Mouse (Mus musculus) MEL (cell line): ENCODE results near the gene Lrba. TPM values are rescaled to one million over a fixed set of nuclear protein-coding genes. Genes with fewer than 3 reads are reported as not detected.

Experiments
- DNase-seq: peaks from one replicate; pipeline ENCODE4 v3.0.0; 2011; ENCODE audit warnings: low read depth, low spot score
- H3K27ac ChIP-seq: 2 replicates; pipeline ENCODE4 v1.5.1; 2012; ENCODE audit warnings: low read depth, mild to moderate bottlenecking, control low read depth, low read length, moderate library complexity; ENCODE audit not compliant: control insufficient read depth
- H3K27me3 ChIP-seq, 2 experiments: fragments of 150-350 bp in 1 of 2; sonication (generic) in 1 of 2; 2 replicates each; pipeline ENCODE4 v1.6.1; 2012; ENCODE audit warnings: low read length in 2 of 2, mild to moderate bottlenecking in 2 of 2, improper control_type of control experiment in 1 of 2, moderate library complexity in 1 of 2; ENCODE audit not compliant: insufficient read depth in 2 of 2, control insufficient read depth in 1 of 2
- H3K36me3 ChIP-seq, 2 experiments: 2 replicates each; pipeline ENCODE4 v1.6.1; 2012 to 2014; ENCODE audit warnings: low read length in 2 of 2, improper control_type of control experiment in 1 of 2, inconsistent platforms in 1 of 2, mild to moderate bottlenecking in 1 of 2; ENCODE audit not compliant: insufficient read depth in 2 of 2, control insufficient read depth in 1 of 2
- H3K4me1 ChIP-seq, 2 experiments: fragments of 150-350 bp in 1 of 2; sonication (generic) in 1 of 2; 2 replicates each; pipeline ENCODE4 v1.6.1; 2012; ENCODE audit warnings: low read length in 2 of 2, improper control_type of control experiment in 1 of 2, mild to moderate bottlenecking in 1 of 2; ENCODE audit not compliant: insufficient read depth in 2 of 2, control insufficient read depth in 1 of 2
- H3K4me3 ChIP-seq, 2 experiments: fragments of 150-350 bp in 1 of 2; sonication (generic) in 1 of 2; 2 replicates each; pipeline ENCODE4 v1.5.1; 2012; ENCODE audit warnings: low read depth in 2 of 2, low read length in 2 of 2, mild to moderate bottlenecking in 2 of 2, moderate library complexity in 2 of 2, control low read depth in 1 of 2, improper control_type of control experiment in 1 of 2; ENCODE audit not compliant: control insufficient read depth in 1 of 2, insufficient read depth in 1 of 2
- H3K79me2 ChIP-seq: 2 replicates; pipeline ENCODE4 v1.6.1; 2012; ENCODE audit warnings: mild to moderate bottlenecking, low read length, moderate library complexity; ENCODE audit not compliant: control insufficient read depth, poor library complexity, insufficient read depth
- H3K9ac ChIP-seq: 2 replicates; pipeline ENCODE4 v1.6.1; 2012; ENCODE audit warnings: low read depth, mild to moderate bottlenecking, control low read depth, low read length, moderate library complexity; ENCODE audit not compliant: control insufficient read depth, poor library complexity, severe bottlenecking
- H3K9me3 ChIP-seq: fragments of 150-350 bp; sonication (generic); replicated peaks from 2 replicates; pipeline ENCODE4 v1.6.1; 2012; ENCODE audit warnings: mild to moderate bottlenecking, low read length, improper control_type of control experiment, moderate library complexity; ENCODE audit not compliant: insufficient read depth
- BHLHE40 ChIP-seq: IDR thresholded peaks from 2 replicates; pipeline ENCODE4 v1.6.1; 2012; ENCODE audit warnings: low read depth, mild to moderate bottlenecking, inconsistent platforms, low read length, improper control_type of control experiment, borderline replicate concordance
- CTCF ChIP-seq, 3 experiments: IDR thresholded peaks in 2 of 3; conservative IDR thresholded peaks in 1 of 3; 2 replicates each; pipeline ENCODE4 v1.5.1; 2011 to 2012; ENCODE audit warnings: low read length in 3 of 3, low read depth in 2 of 3, mild to moderate bottlenecking in 2 of 3, improper control_type of control experiment in 1 of 3, inconsistent platforms in 1 of 3, mixed read lengths in 1 of 3, moderate library complexity in 1 of 3; ENCODE audit not compliant: control insufficient read depth in 1 of 3, insufficient read depth in 1 of 3, poor library complexity in 1 of 3, severe bottlenecking in 1 of 3
- ELF1 ChIP-seq: IDR thresholded peaks from 2 replicates; pipeline ENCODE4 v1.6.1; 2014; ENCODE audit warnings: low read depth, mild to moderate bottlenecking, inconsistent platforms, low read length, improper control_type of control experiment, moderate library complexity
- ETS1 ChIP-seq: IDR thresholded peaks from 2 replicates; pipeline ENCODE4 v1.6.1; 2012; ENCODE audit warnings: low read depth, mild to moderate bottlenecking, inconsistent platforms, low read length, improper control_type of control experiment, moderate library complexity
- GABPA ChIP-seq: IDR thresholded peaks from 2 replicates; pipeline ENCODE4 v1.6.1; 2012; ENCODE audit warnings: low read depth, mild to moderate bottlenecking, inconsistent platforms, low read length, improper control_type of control experiment, moderate library complexity
- HCFC1 ChIP-seq: IDR thresholded peaks from 2 replicates; pipeline ENCODE4 v1.6.1; 2012; ENCODE audit warnings: low read depth, mild to moderate bottlenecking, inconsistent platforms, low read length, improper control_type of control experiment, moderate library complexity
- KAT2A ChIP-seq: conservative IDR thresholded peaks from 2 replicates; pipeline ENCODE4 v1.6.1; 2012; ENCODE audit warnings: low read depth, low read length, improper control_type of control experiment, inconsistent platforms
- MXI1 ChIP-seq: IDR thresholded peaks from 2 replicates; pipeline ENCODE4 v1.6.1; 2011; ENCODE audit warnings: mild to moderate bottlenecking, low read depth, low read length, improper control_type of control experiment
- MYB ChIP-seq: IDR thresholded peaks from 2 replicates; pipeline ENCODE4 v1.6.1; 2011; ENCODE audit warnings: mild to moderate bottlenecking, low read depth, low read length, improper control_type of control experiment
- MYC ChIP-seq: IDR thresholded peaks from 2 replicates; pipeline ENCODE4 v1.6.1; 2011; ENCODE audit warnings: low read depth, mild to moderate bottlenecking, low read length, improper control_type of control experiment, moderate library complexity
- NRF1 ChIP-seq: IDR thresholded peaks from 2 replicates; pipeline ENCODE4 v1.6.1; 2014; ENCODE audit warnings: low read depth, mild to moderate bottlenecking, inconsistent platforms, low read length, improper control_type of control experiment, moderate library complexity; ENCODE audit not compliant: poor library complexity, insufficient read depth, severe bottlenecking
- POLR2AphosphoS2 ChIP-seq: IDR thresholded peaks from 2 replicates; pipeline ENCODE4 v1.6.1; 2011; ENCODE audit warnings: low read length, improper control_type of control experiment
- RAD21 ChIP-seq: IDR thresholded peaks from 2 replicates; pipeline ENCODE4 v1.6.1; 2011; ENCODE audit warnings: mild to moderate bottlenecking, low read depth, low read length, improper control_type of control experiment
- RCOR1 ChIP-seq: IDR thresholded peaks from 2 replicates; pipeline ENCODE4 v1.6.1; 2012; ENCODE audit warnings: low read depth, mild to moderate bottlenecking, inconsistent platforms, low read length, improper control_type of control experiment
- SMC3 ChIP-seq: IDR thresholded peaks from 2 replicates; pipeline ENCODE4 v1.6.1; 2011; ENCODE audit warnings: low read depth, low read length, improper control_type of control experiment
- TBP ChIP-seq: IDR thresholded peaks from 2 replicates; pipeline ENCODE4 v1.8.0; 2011; ENCODE audit warnings: low read depth, low read length, improper control_type of control experiment
- TCF12 ChIP-seq: IDR thresholded peaks from 2 replicates; pipeline ENCODE4 v1.6.1; 2014; ENCODE audit warnings: low read depth, mild to moderate bottlenecking, inconsistent platforms, low read length, improper control_type of control experiment, moderate library complexity
- UBTF ChIP-seq: IDR thresholded peaks from 2 replicates; pipeline ENCODE4 v1.6.1; 2012; ENCODE audit warnings: low read depth, mild to moderate bottlenecking, inconsistent platforms, low read length, improper control_type of control experiment, moderate library complexity, borderline replicate concordance; ENCODE audit not compliant: insufficient read depth
- USF2 ChIP-seq, 2 experiments: IDR thresholded peaks; 2 replicates each; pipeline ENCODE4 v1.6.1; 2011 to 2012; ENCODE audit warnings: improper control_type of control experiment in 2 of 2, low read length in 2 of 2, borderline replicate concordance in 1 of 2, inconsistent platforms in 1 of 2, low read depth in 1 of 2, mild to moderate bottlenecking in 1 of 2; ENCODE audit not compliant: insufficient read depth in 1 of 2
- ZKSCAN1 ChIP-seq: IDR thresholded peaks from 2 replicates; pipeline ENCODE4 v1.6.1; 2012; ENCODE audit warnings: low read depth, mild to moderate bottlenecking, inconsistent platforms, low read length, improper control_type of control experiment, moderate library complexity
- ZMIZ1 ChIP-seq: IDR thresholded peaks from 2 replicates; pipeline ENCODE4 v1.6.1; 2012; ENCODE audit warnings: low read depth, mild to moderate bottlenecking, inconsistent platforms, low read length, improper control_type of control experiment, moderate library complexity
- ZNF384 ChIP-seq: IDR thresholded peaks from 2 replicates; pipeline ENCODE4 v1.6.1; 2012; ENCODE audit warnings: low read depth, mild to moderate bottlenecking, inconsistent platforms, low read length, improper control_type of control experiment
- polyA plus RNA-seq, 2 experiments: library from polyadenylated mRNA; stranded (reverse) in 1 of 2; unstranded in 1 of 2; fragments of >175 nt in 1 of 2; fragments of >200 nt in 1 of 2; gene quantifications; 2 replicates each; pipeline versions ENCODE4 v1.2.1 to v1.2.4; 2012; ENCODE audit warnings: low replicate concordance in 2 of 2, low read depth in 1 of 2; ENCODE audit not compliant: insufficient read length in 2 of 2, insufficient read depth in 1 of 2, missing spikeins in 1 of 2
- total RNA-seq: library from RNA; depleted of rRNA; stranded (reverse); fragments of 300-350 nt; gene quantifications from 2 replicates; pipeline ENCODE4 v1.2.3, GENCODE M21; 2012

The Lrba gene
- total and polyA plus RNA-seq, 3 experiments, result 10.9 to 17.9 TPM; not detected in 1

- no peaks in the 10 kb centered on the region for H3K4me1 ChIP-seq
- no peaks in the 10 kb centered on the region for H3K36me3 ChIP-seq
- H3K9ac ChIP-seq, result no peak overlapping the region
- H3K27me3 ChIP-seq, result no peaks in the 10 kb centered on the region
- no peak for DNase-seq
- H3K9me3 ChIP-seq, result no peaks in the 10 kb centered on the region
- TF ChIP-seq POLR2AphosphoS2, result no peak
- TF ChIP-seq BHLHE40, result no peak
- TF ChIP-seq TCF12, result no peak
- no peak for TF ChIP-seq HCFC1
- no peak for TF ChIP-seq MYC
- TF ChIP-seq RCOR1, result no peak
- TF ChIP-seq RAD21, result no peak
- no peak for TF ChIP-seq CTCF (IDR thresholded peaks at IDR 0.05 in 2 of 3, conservative IDR thresholded peaks at IDR 0.05 in 1 of 3; ENCODE audit: control insufficient read depth in 1 of 3, insufficient read depth in 1 of 3, low read depth in 2 of 3, low read length in 3 of 3, poor library complexity in 1 of 3, severe bottlenecking in 1 of 3)
- no peak for TF ChIP-seq SMC3
- TF ChIP-seq ELF1, result no peak
- TF ChIP-seq NRF1, result no peak
- H3K79me2 ChIP-seq, result no peaks in the 10 kb centered on the region
- no peak overlapping the region for H3K27ac ChIP-seq
- no peak overlapping the region for H3K4me3 ChIP-seq
These were observed 535.4 kb downstream of the Lrba start for GRCm38 (mm10) chr3:86759834-86760233.

- no peak for TF ChIP-seq KAT2A
- no peak for TF ChIP-seq UBTF
- TF ChIP-seq USF2 (IDR thresholded peaks at IDR 0.05; ENCODE audit: borderline replicate concordance in 1 of 2, insufficient read depth in 1 of 2, low read depth in 1 of 2, low read length in 2 of 2), result no peak
- TF ChIP-seq ETS1, result no peak
- TF ChIP-seq POLR2AphosphoS2, result no peak
- no peak for TF ChIP-seq GABPA
- no peak for TF ChIP-seq RCOR1
- no peak for TF ChIP-seq RAD21
- TF ChIP-seq ZKSCAN1, result no peak
- TF ChIP-seq ZNF384, result no peak
- TF ChIP-seq ZMIZ1, result no peak
- TF ChIP-seq TBP, result no peak
- TF ChIP-seq MXI1, result no peak
- no peak for TF ChIP-seq MYB
These were observed 536.0 kb downstream of the Lrba start for GRCm38 (mm10) chr3:86760474-86760873.

More at GRCm38 (mm10) chr3:86760474-86760873, 536.0 kb downstream of the Lrba start:
- Histone ChIP-seq H3K36me3 (no peaks in the 10 kb centered on the region), H3K27me3 (no peaks in the 10 kb centered on the region), H3K79me2 (no peaks in the 10 kb centered on the region), H3K9me3 (no peaks in the 10 kb centered on the region), H3K4me3 (no peak overlapping the region), H3K9ac (no peak overlapping the region), H3K27ac (no peak overlapping the region), H3K4me1 (no peaks in the 10 kb centered on the region)
- no peak for DNase-seq
